Mouse (Mus musculus) heart, embryonic 14.5 days (tissue): ENCODE data around the gene Gpr132. TPM values are rescaled to one million over a fixed set of nuclear protein-coding genes. Genes with fewer than 3 reads are reported as not detected.
A peak's percentile ranks its signal among the peaks of the same experiment; 100 is the strongest.

Experiments used
- ATAC-seq: fragments of 200-750 bp; cut with Nextera tagmentation; 2 replicates; pipeline ENCODE4 v1.8.0; 2017; ENCODE audit warnings: low read depth, moderate TSS enrichment; ENCODE audit not compliant: insufficient number of reproducible peaks, insufficient read depth, low FRiP score
- H3K27ac ChIP-seq, 2 experiments: fragments of 200-500 bp in 1 of 2; fragments of 300-500 bp in 1 of 2; sonication (generic) in 1 of 2; replicated peaks in 1 of 2; 2 replicates each; pipeline ENCODE4 v1.5.1; 2012 to 2014; ENCODE audit warnings: low read depth in 2 of 2, low read length in 2 of 2, control low read depth in 1 of 2, mild to moderate bottlenecking in 1 of 2, mixed read lengths in 1 of 2; ENCODE audit not compliant: control insufficient read depth in 1 of 2, insufficient read depth in 1 of 2
- H3K27me3 ChIP-seq: fragments of 300-500 bp; sonication (generic); 2 replicates; pipeline ENCODE4 v1.6.1; 2014; ENCODE audit warnings: mild to moderate bottlenecking, low read length, control low read depth; ENCODE audit not compliant: control insufficient read depth, insufficient read depth
- H3K36me3 ChIP-seq: fragments of 300-500 bp; sonication (generic); 2 replicates; pipeline ENCODE4 v1.6.1; 2014; ENCODE audit warnings: mild to moderate bottlenecking, control low read depth, low read length, mixed read lengths; ENCODE audit not compliant: control insufficient read depth, insufficient read depth
- H3K4me1 ChIP-seq, 2 experiments: fragments of 200-500 bp in 1 of 2; fragments of 300-500 bp in 1 of 2; sonication (generic) in 1 of 2; 2 replicates each; pipeline ENCODE4 v1.6.1; 2012 to 2014; ENCODE audit warnings: low read length in 2 of 2, control low read depth in 1 of 2, mixed read lengths in 1 of 2; ENCODE audit not compliant: control insufficient read depth in 2 of 2, insufficient read depth in 2 of 2
- H3K4me2 ChIP-seq: fragments of 300-500 bp; sonication (generic); 2 replicates; pipeline ENCODE4 v1.6.1; 2014; ENCODE audit warnings: mild to moderate bottlenecking, low read length
- H3K4me3 ChIP-seq, 2 experiments: fragments of 200-500 bp in 1 of 2; fragments of 300-500 bp in 1 of 2; sonication (generic) in 1 of 2; 2 replicates each; pipeline ENCODE4 v1.5.1; 2012 to 2014; ENCODE audit warnings: low read length in 2 of 2, mild to moderate bottlenecking in 2 of 2, control low read depth in 1 of 2, low read depth in 1 of 2, moderate library complexity in 1 of 2; ENCODE audit not compliant: control insufficient read depth in 1 of 2, insufficient read depth in 1 of 2
- H3K9ac ChIP-seq: fragments of 300-500 bp; sonication (generic); 2 replicates; pipeline ENCODE4 v1.6.1; 2014; ENCODE audit warnings: mild to moderate bottlenecking, low read length
- H3K9me3 ChIP-seq: fragments of 300-500 bp; sonication (generic); 2 replicates; pipeline ENCODE4 v1.6.1; 2016; ENCODE audit warnings: low read length, control low read depth; ENCODE audit not compliant: control insufficient read depth
- WGBS: fragments of 180-500 bp; shearing (Covaris S2); extraction: QIAGEN DNeasy Blood & Tissue Kit; methylation state at CpG from one replicate; pipeline ENCODE4 v1.1.7; 2014; 5-methylcytosine and 5-hydroxymethylcytosine counted together
- polyA plus RNA-seq: library from polyadenylated mRNA; unstranded; fragments of >200 nt; fragmentation: Nextera tagmentation; extraction: Ambion mirVana; gene quantifications from 2 replicates; pipeline ENCODE4 v1.2.1, GENCODE M21; 2014

Gpr132 gene
- polyA plus RNA-seq, 1 experiment from 2014 or later = 0.08 TPM

GRCm38 (mm10) chr12:112825901-112826300, 42.1 kb downstream of the Gpr132 start:
- H3K27me3 ChIP-seq = no peaks in the 10 kb centered on the region
- no peak overlapping the region for H3K4me2 ChIP-seq
- peaks cover 53% of the 10 kb centered on the region for H3K36me3 ChIP-seq
- no peak overlapping the region for H3K27ac ChIP-seq
- no peak overlapping the region for H3K4me3 ChIP-seq
- H3K9ac ChIP-seq = no peak overlapping the region
- 76% methylated on average over 5 of the region's 5 CpGs for WGBS
- H3K9me3 ChIP-seq = no peaks in the 10 kb centered on the region
- peaks cover 28 to 62% of the 10 kb centered on the region in 2 experiments for H3K4me1 ChIP-seq
- no peak for ATAC-seq

- peaks cover 30 to 61% of the 10 kb centered on the region in 2 experiments for H3K4me1 ChIP-seq
- WGBS = 57% methylated on average over 4 of the region's 4 CpGs
- no peak for ATAC-seq
- H3K4me2 ChIP-seq = no peak overlapping the region
- no peaks in the 10 kb centered on the region for H3K27me3 ChIP-seq
- peaks cover 80% of the 10 kb centered on the region for H3K36me3 ChIP-seq
- H3K27ac ChIP-seq = peak overlapping the region; percentile 21 to 24; a peak in 3 of 4 replicates
- H3K9me3 ChIP-seq = no peaks in the 10 kb centered on the region
- H3K4me3 ChIP-seq = no peak overlapping the region
- peak overlapping the region; percentile 45 for H3K9ac ChIP-seq
Measured at GRCm38 (mm10) chr12:112823221-112823620, 44.8 kb downstream of the Gpr132 start.

GRCm38 (mm10) chr12:112822676-112823075, 45.4 kb downstream of the Gpr132 start:
- peaks cover 83% of the 10 kb centered on the region for H3K36me3 ChIP-seq
- 70% methylated on average over 2 of the region's 2 CpGs for WGBS
- H3K27me3 ChIP-seq = no peaks in the 10 kb centered on the region
- peak overlapping the region; percentile 45; the same call in 1 of the 2 replicates for H3K9ac ChIP-seq
- H3K4me1 ChIP-seq = peaks cover 27 to 57% of the 10 kb centered on the region in 2 experiments
- H3K27ac ChIP-seq = peak overlapping the region in 1 of 2 experiments; percentile 21; a peak in 2 of 4 replicates
- no peak for ATAC-seq
- peak overlapping the region; percentile 39; the same call in 1 of the 2 replicates for H3K4me2 ChIP-seq
- no peak overlapping the region for H3K4me3 ChIP-seq
- H3K9me3 ChIP-seq = no peaks in the 10 kb centered on the region

GRCm38 (mm10) chr12:112821974-112822373, 46.1 kb downstream of the Gpr132 start:
- Histone ChIP-seq H3K9me3 (no peaks in the 10 kb centered on the region), H3K27me3 (no peaks in the 10 kb centered on the region), H3K4me3 (no peak overlapping the region), H3K4me1 (peaks cover 22 to 50% of the 10 kb centered on the region in 2 experiments), H3K4me2 (peak overlapping the region; percentile 39), H3K27ac (peak overlapping the region; percentile 54 to 75), H3K36me3 (peaks cover 83% of the 10 kb centered on the region), H3K9ac (0 out of 2 replicates have a peak overlapping the region, but pooled peaks have one; percentile 19)
- no peak; the same call in 1 of the 2 replicates for ATAC-seq
- WGBS = 17% methylated on average over 4 of the region's 4 CpGs

- ATAC-seq = 0 out of 2 replicates have a peak, but pooled peaks have one; percentile 45
- peaks cover 22 to 44% of the 10 kb centered on the region in 2 experiments for H3K4me1 ChIP-seq
- 17% methylated on average over 1 of the region's 1 CpGs for WGBS
- H3K9ac ChIP-seq = peak overlapping the region; percentile 34; the same call in 1 of the 2 replicates
- H3K4me3 ChIP-seq = no peak overlapping the region
- no peaks in the 10 kb centered on the region for H3K27me3 ChIP-seq
- H3K27ac ChIP-seq = peak overlapping the region; percentile 54 to 75; a peak in 3 of 4 replicates
- peak overlapping the region; percentile 39; the same call in 1 of the 2 replicates for H3K4me2 ChIP-seq
- H3K9me3 ChIP-seq = no peaks in the 10 kb centered on the region
- peaks cover 81% of the 10 kb centered on the region for H3K36me3 ChIP-seq
Measured at GRCm38 (mm10) chr12:112821216-112821615, 46.8 kb downstream of the Gpr132 start.

GRCm38 (mm10) chr12:112820401-112820999, 47.5 kb downstream of the Gpr132 start:
- no peak for ATAC-seq
- H3K36me3 ChIP-seq = peaks cover 83% of the 10 kb centered on the region
- H3K4me2 ChIP-seq = no peak overlapping the region
- peaks cover 22 to 44% of the 10 kb centered on the region in 2 experiments for H3K4me1 ChIP-seq
- H3K9me3 ChIP-seq = no peaks in the 10 kb centered on the region
- H3K9ac ChIP-seq = no peak overlapping the region
- no peaks in the 10 kb centered on the region for H3K27me3 ChIP-seq
- 83% methylated on average over 12 of the region's 12 CpGs for WGBS
- no peak overlapping the region for H3K4me3 ChIP-seq
- H3K27ac ChIP-seq = no peak overlapping the region

GRCm38 (mm10) chr12:112819057-112819662, 48.9 kb downstream of the Gpr132 start:
- ATAC-seq = no peak
- peaks cover 83% of the 10 kb centered on the region for H3K36me3 ChIP-seq
- H3K9ac ChIP-seq = no peak overlapping the region
- H3K27ac ChIP-seq = no peak overlapping the region
- H3K4me1 ChIP-seq = peaks cover 22 to 36% of the 10 kb centered on the region in 2 experiments
- H3K4me2 ChIP-seq = no peak overlapping the region
- 87% methylated on average over 8 of the region's 8 CpGs for WGBS
- H3K27me3 ChIP-seq = no peaks in the 10 kb centered on the region
- no peak overlapping the region for H3K4me3 ChIP-seq
- no peaks in the 10 kb centered on the region for H3K9me3 ChIP-seq
